Mouse (Mus musculus) stomach, embryonic 15.5 days (tissue): Measurements from ENCODE around the gene Tbxas1. TPM values are rescaled to one million over a fixed set of nuclear protein-coding genes. Genes with fewer than 3 reads are reported as not detected.

Experiments used
- ATAC-seq: fragments of 200-750 bp; cut with Nextera tagmentation; 2 replicates; pipeline ENCODE4 v1.8.0; 2017; ENCODE audit warnings: low read depth, moderate number of reproducible peaks, moderate TSS enrichment; ENCODE audit not compliant: insufficient read depth, low FRiP score
- H3K27ac ChIP-seq: fragments of 300-500 bp; sonication (generic); 2 replicates; pipeline ENCODE4 v1.5.1; 2015; ENCODE audit warnings: mild to moderate bottlenecking, inconsistent platforms
- H3K27me3 ChIP-seq: fragments of 300-500 bp; sonication (generic); replicated peaks from 2 replicates; pipeline ENCODE4 v1.6.1; 2015; ENCODE audit warnings: inconsistent platforms
- H3K36me3 ChIP-seq: fragments of 300-500 bp; sonication (generic); 2 replicates; pipeline ENCODE4 v1.6.1; 2015; ENCODE audit warnings: inconsistent platforms
- H3K4me1 ChIP-seq: fragments of 300-500 bp; sonication (generic); 2 replicates; pipeline ENCODE4 v1.6.1; 2015; ENCODE audit warnings: inconsistent platforms
- H3K4me2 ChIP-seq: fragments of 300-500 bp; sonication (generic); 2 replicates; pipeline ENCODE4 v1.6.1; 2015; ENCODE audit warnings: mild to moderate bottlenecking, inconsistent platforms
- H3K4me3 ChIP-seq: fragments of 300-500 bp; sonication (generic); replicated peaks from 2 replicates; pipeline ENCODE4 v1.5.1; 2015; ENCODE audit warnings: inconsistent platforms
- H3K9ac ChIP-seq: fragments of 300-500 bp; sonication (generic); 2 replicates; pipeline ENCODE4 v1.6.1; 2015; ENCODE audit warnings: inconsistent platforms
- H3K9me3 ChIP-seq: fragments of 300-500 bp; sonication (generic); 2 replicates; pipeline ENCODE4 v1.6.1; 2016; ENCODE audit warnings: inconsistent platforms
- WGBS: fragments of 180-500 bp; shearing (Covaris S2); methylation state at CpG from one replicate; pipeline ENCODE4 v1.1.7; 2015; 5-methylcytosine and 5-hydroxymethylcytosine counted together
- polyA plus RNA-seq: library from polyadenylated mRNA; unstranded; fragments of >200 nt; fragmentation: Nextera tagmentation; extraction: Ambion mirVana; gene quantifications from 2 replicates; pipeline ENCODE4 v1.2.1, GENCODE M21; 2015

Tbxas1 gene
- polyA plus RNA-seq, 1 experiment from 2014 or later = 3.4 TPM

GRCm38 (mm10) chr6:38926963-38927361, 51.8 kb downstream of the Tbxas1 start:
- Histone ChIP-seq H3K4me1 (peaks cover 7% of the 10 kb centered on the region; the same call in 1 of the 2 replicates), H3K9me3 (no peaks in the 10 kb centered on the region; the same call in 1 of the 2 replicates), H3K36me3 (no peaks in the 10 kb centered on the region), H3K27me3 (no peaks in the 10 kb centered on the region), H3K9ac (no peak overlapping the region), H3K4me3 (no peak overlapping the region), H3K4me2 (no peak overlapping the region), H3K27ac (peak overlapping the region; percentile 16; the same call in 1 of the 2 replicates)
- ATAC-seq = no peak
- 37% methylated on average over 13 of the region's 13 CpGs for WGBS

- WGBS = 55% methylated on average over 3 of the region's 3 CpGs
- H3K27ac ChIP-seq = no peak overlapping the region
- H3K9me3 ChIP-seq = no peaks in the 10 kb centered on the region; the same call in 1 of the 2 replicates
Observed at GRCm38 (mm10) chr6:38928489-38928888, 53.3 kb downstream of the Tbxas1 start.

DNA sequence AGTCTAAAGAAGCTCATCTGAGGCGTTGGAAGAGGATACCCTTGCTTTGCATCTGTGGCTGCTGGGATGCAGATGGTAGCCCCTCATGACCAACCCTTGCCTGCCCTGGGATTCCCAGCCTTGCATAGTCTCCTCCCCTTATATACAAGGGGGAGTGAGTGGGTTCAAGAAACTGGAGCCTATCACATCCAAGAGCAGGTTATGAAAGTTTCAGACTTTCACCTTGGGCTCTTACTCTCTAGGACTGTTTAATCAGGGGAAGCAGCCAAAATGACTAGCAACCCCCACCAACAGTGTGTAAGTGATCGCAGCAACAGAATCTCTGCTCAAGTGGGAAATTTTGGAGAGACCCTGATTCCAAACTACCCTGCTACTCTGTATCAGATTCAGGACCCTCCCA, 60.8 kb downstream of the Tbxas1 start:
- Histone ChIP-seq H3K9ac (no peak overlapping the region), H3K36me3 (no peaks in the 10 kb centered on the region), H3K4me2 (no peak overlapping the region), H3K27ac (no peak overlapping the region), H3K4me1 (no peaks in the 10 kb centered on the region), H3K27me3 (no peaks in the 10 kb centered on the region), H3K9me3 (no peaks in the 10 kb centered on the region; the same call in 1 of the 2 replicates), H3K4me3 (no peak overlapping the region)
- 72% methylated on average over 2 of the region's 2 CpGs for WGBS
- ATAC-seq = no peak

More at GRCm38 (mm10) chr6:38928489-38928888, 53.3 kb downstream of the Tbxas1 start:
- Histone ChIP-seq H3K4me1 (no peaks in the 10 kb centered on the region), H3K4me2 (no peak overlapping the region), H3K27me3 (no peaks in the 10 kb centered on the region), H3K4me3 (no peak overlapping the region), H3K9ac (no peak overlapping the region), H3K36me3 (no peaks in the 10 kb centered on the region)
- no peak for ATAC-seq

- no peak for ATAC-seq
Observed at GRCm38 (mm10) chr6:38938421-38938820, 63.2 kb downstream of the Tbxas1 start.

GRCm38 (mm10) chr6:38939096-38939495, 63.9 kb downstream of the Tbxas1 start:
- Histone ChIP-seq H3K4me2 (no peak overlapping the region), H3K27me3 (no peaks in the 10 kb centered on the region), H3K4me1 (no peaks in the 10 kb centered on the region), H3K4me3 (no peak overlapping the region), H3K9ac (no peak overlapping the region), H3K36me3 (no peaks in the 10 kb centered on the region), H3K27ac (no peak overlapping the region), H3K9me3 (no peaks in the 10 kb centered on the region)
- ATAC-seq = no peak
- WGBS = 74% methylated on average over 4 of the region's 4 CpGs

More at GRCm38 (mm10) chr6:38938421-38938820, 63.2 kb downstream of the Tbxas1 start:
- Histone ChIP-seq H3K4me2 (no peak overlapping the region), H3K4me3 (no peak overlapping the region), H3K36me3 (no peaks in the 10 kb centered on the region), H3K27me3 (no peaks in the 10 kb centered on the region), H3K9ac (no peak overlapping the region), H3K9me3 (no peaks in the 10 kb centered on the region), H3K27ac (no peak overlapping the region), H3K4me1 (no peaks in the 10 kb centered on the region)
- WGBS = 48% methylated on average over 6 of the region's 6 CpGs

DNA sequence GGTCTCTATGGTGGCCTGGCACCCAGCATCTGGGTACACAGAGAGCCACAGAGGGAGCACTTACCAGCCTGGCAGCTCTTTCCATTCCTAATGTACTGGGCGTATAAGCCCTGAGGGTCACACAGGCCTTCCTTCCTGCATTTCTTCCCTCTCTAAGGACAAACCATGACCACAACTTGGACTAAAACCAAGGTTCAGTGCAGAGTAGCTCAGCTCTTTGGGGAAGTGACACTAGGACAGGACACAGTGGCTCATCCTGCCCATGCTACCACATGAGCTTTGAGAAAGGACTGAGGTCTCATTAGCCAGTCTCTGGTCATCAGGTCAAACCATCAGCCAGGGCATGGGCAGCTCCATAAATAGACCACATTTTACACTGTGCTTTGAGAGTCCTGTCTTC, 65.8 kb downstream of the Tbxas1 start:
- 88% methylated on average over 1 of the region's 1 CpGs for WGBS
- no peaks in the 10 kb centered on the region for H3K36me3 ChIP-seq

GRCm38 (mm10) chr6:38942771-38943170, 67.6 kb downstream of the Tbxas1 start:
- Histone ChIP-seq H3K9me3 (no peaks in the 10 kb centered on the region), H3K9ac (no peak overlapping the region), H3K4me3 (no peak overlapping the region), H3K27me3 (no peaks in the 10 kb centered on the region), H3K36me3 (no peaks in the 10 kb centered on the region), H3K4me1 (no peaks in the 10 kb centered on the region), H3K4me2 (no peak overlapping the region), H3K27ac (no peak overlapping the region)
- ATAC-seq = no peak
- WGBS = 75% methylated on average over 3 of the region's 3 CpGs

More for the DNA sequence above, 65.8 kb downstream of the Tbxas1 start:
- no peak overlapping the region for H3K4me2 ChIP-seq
- H3K9me3 ChIP-seq = no peaks in the 10 kb centered on the region
- no peak overlapping the region for H3K27ac ChIP-seq
- no peaks in the 10 kb centered on the region for H3K4me1 ChIP-seq
- no peak overlapping the region for H3K4me3 ChIP-seq
- H3K27me3 ChIP-seq = no peaks in the 10 kb centered on the region
- no peak for ATAC-seq
- no peak overlapping the region for H3K9ac ChIP-seq

GRCm38 (mm10) chr6:38944392-38944791, 69.2 kb downstream of the Tbxas1 start:
- H3K27ac ChIP-seq = no peak overlapping the region
- no peaks in the 10 kb centered on the region for H3K9me3 ChIP-seq
- no peak overlapping the region for H3K4me3 ChIP-seq
- no peak for ATAC-seq
- H3K4me1 ChIP-seq = no peaks in the 10 kb centered on the region
- no peaks in the 10 kb centered on the region for H3K36me3 ChIP-seq
- H3K27me3 ChIP-seq = no peaks in the 10 kb centered on the region
- H3K4me2 ChIP-seq = no peak overlapping the region
- WGBS = 69% methylated on average over 8 of the region's 8 CpGs
- H3K9ac ChIP-seq = no peak overlapping the region

DNA sequence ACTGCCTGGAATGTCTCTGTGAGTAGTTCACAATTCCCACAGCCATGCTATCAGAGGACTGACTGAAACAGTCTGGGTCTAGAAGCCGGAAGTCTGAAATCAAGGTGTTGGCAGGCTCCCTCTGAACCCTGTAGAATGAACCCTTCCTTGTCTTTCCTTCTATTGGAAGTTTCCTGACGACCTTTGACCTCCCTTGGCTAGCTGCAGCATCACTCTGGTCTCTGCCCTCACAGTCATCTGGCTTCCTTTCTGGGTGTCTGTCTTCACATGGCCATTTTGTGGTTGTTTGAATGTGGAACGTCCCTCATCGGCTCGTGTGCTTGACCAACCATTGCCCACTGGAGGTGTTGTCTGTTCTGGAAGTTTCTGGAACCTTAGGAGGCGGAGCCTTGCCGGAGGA, 69.6 kb downstream of the Tbxas1 start:
- Histone ChIP-seq H3K9ac (no peak overlapping the region), H3K4me3 (no peak overlapping the region), H3K4me1 (no peaks in the 10 kb centered on the region), H3K4me2 (no peak overlapping the region), H3K9me3 (no peaks in the 10 kb centered on the region), H3K27me3 (no peaks in the 10 kb centered on the region), H3K27ac (no peak overlapping the region), H3K36me3 (no peaks in the 10 kb centered on the region)
- WGBS = 88% methylated on average over 7 of the region's 7 CpGs
- ATAC-seq = no peak

GRCm38 (mm10) chr6:38945681-38946080, 70.5 kb downstream of the Tbxas1 start:
- Histone ChIP-seq H3K27me3 (no peaks in the 10 kb centered on the region), H3K4me3 (no peak overlapping the region), H3K9me3 (no peaks in the 10 kb centered on the region), H3K9ac (no peak overlapping the region), H3K36me3 (no peaks in the 10 kb centered on the region), H3K4me2 (no peak overlapping the region), H3K4me1 (no peaks in the 10 kb centered on the region), H3K27ac (no peak overlapping the region)
- ATAC-seq = no peak
- 90% methylated on average over 3 of the region's 3 CpGs for WGBS

GRCm38 (mm10) chr6:38947282-38947681, 72.1 kb downstream of the Tbxas1 start:
- no peaks in the 10 kb centered on the region for H3K9me3 ChIP-seq
- no peak overlapping the region for H3K4me3 ChIP-seq
- H3K4me2 ChIP-seq = no peak overlapping the region
- no peak for ATAC-seq
- H3K36me3 ChIP-seq = no peaks in the 10 kb centered on the region
- H3K27ac ChIP-seq = no peak overlapping the region; the same call in 1 of the 2 replicates
- H3K4me1 ChIP-seq = no peaks in the 10 kb centered on the region
- 52% methylated on average over 4 of the region's 4 CpGs for WGBS
- no peaks in the 10 kb centered on the region for H3K27me3 ChIP-seq
- H3K9ac ChIP-seq = no peak overlapping the region

DNA sequence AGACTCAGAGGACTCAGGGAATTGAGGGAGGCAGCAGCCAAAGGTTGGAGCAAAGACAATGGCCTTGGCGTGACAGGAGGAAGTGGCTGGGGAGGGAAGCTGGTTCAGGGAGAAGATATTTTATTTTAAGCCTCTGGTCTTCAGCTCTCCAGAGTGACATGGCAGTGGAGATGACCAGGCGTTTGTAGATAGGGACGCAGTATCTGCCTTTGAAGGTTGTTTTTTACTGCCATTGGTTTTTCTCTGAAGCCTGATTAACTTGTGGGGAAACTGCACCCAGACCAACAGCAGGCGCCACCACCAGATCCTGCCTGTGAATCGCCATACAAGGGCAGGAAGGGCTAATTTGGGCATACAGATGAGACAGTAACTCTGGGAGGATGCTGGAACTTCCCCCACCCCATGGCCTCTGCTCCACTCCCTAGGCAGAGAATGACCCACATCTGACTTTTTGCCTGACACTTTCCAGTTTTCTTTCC, 74.5 kb downstream of the Tbxas1 start:
- H3K36me3 ChIP-seq = no peaks in the 10 kb centered on the region
- no peak overlapping the region for H3K4me3 ChIP-seq
- H3K4me1 ChIP-seq = no peaks in the 10 kb centered on the region
- 63% methylated on average over 5 of the region's 5 CpGs for WGBS
- H3K4me2 ChIP-seq = no peak overlapping the region
- no peaks in the 10 kb centered on the region for H3K27me3 ChIP-seq
- H3K27ac ChIP-seq = no peak overlapping the region
- no peaks in the 10 kb centered on the region for H3K9me3 ChIP-seq
- no peak overlapping the region for H3K9ac ChIP-seq
- no peak for ATAC-seq

GRCm38 (mm10) chr6:38950341-38950740, 75.1 kb downstream of the Tbxas1 start:
- no peaks in the 10 kb centered on the region for H3K4me1 ChIP-seq
- H3K4me2 ChIP-seq = no peak overlapping the region
- no peaks in the 10 kb centered on the region for H3K27me3 ChIP-seq
- H3K4me3 ChIP-seq = no peak overlapping the region
- no peaks in the 10 kb centered on the region for H3K36me3 ChIP-seq
- 12% methylated on average over 4 of the region's 4 CpGs for WGBS
- no peak overlapping the region for H3K27ac ChIP-seq
- no peaks in the 10 kb centered on the region for H3K9me3 ChIP-seq
- no peak for ATAC-seq
- H3K9ac ChIP-seq = no peak overlapping the region
